Mouse (Mus musculus): Measurements from ENCODE around the gene Ubqln2. TPM values are rescaled to one million over a fixed set of nuclear protein-coding genes. Genes with fewer than 3 reads are reported as not detected.

The Ubqln2 gene
- 62.8 and 65.4 TPM in 2 replicates for polyA plus RNA-seq (2014; fragmentation: Nextera tagmentation; extraction: Ambion mirVana)

DNA sequence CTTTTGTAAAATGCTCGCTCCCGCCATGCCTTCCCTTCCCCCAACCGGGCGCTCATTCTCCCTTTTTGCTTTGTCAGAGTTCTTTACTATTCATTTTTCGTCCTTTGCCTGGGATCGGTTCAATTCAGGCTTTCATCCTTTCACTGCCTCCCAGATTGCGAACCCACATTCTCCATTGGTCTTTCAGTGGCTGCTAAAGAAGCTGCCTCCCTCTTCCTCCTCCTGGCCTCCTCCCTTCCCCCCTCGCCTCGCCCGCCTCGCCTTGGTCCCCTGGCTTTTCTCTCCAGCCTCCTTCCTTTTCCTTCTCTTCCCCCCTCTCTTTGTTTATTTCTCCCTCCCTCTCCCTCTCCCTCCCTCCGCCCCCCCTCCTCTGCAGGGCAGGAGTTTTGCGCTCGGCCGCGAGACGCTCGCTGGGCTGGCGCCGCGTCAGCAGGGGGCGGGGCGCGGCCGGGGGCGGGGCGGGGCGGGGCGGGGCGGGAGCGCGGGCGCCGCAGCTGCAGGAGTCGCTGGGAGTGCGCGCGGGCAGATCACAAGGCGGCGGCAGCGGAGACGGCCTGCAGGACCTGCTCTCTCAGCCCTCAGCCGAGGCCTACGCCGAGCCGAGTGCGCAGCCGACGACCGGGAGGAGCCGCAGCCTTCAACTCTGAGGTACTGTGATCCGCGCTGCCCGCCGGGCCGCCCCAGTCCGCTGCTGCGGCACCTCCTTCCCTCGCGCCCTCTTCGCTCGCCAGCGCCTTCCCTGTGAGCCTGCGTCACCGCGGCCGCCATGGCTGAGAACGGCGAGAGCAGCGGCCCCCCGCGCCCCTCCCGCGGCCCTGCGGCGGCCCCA, at the start of gene Ubqln2:
Ubqln2 (plus strand) TSS at position 540 of the 829 bp plus-strand sequence.
- 14% methylated on average over 35 of the region's 76 CpGs for WGBS
- ATAC-seq (replicated peaks; ENCODE audit: low FRiP score) (peak; percentile 95), DNase-seq (ENCODE audit: low spot score) (peak; percentile 94)
- peak within 1 kb of the TSS; percentile 90 for H3K27ac ChIP-seq (ENCODE audit: low read depth, low read length)
- peak within 1 kb of the TSS; percentile 62 for H3K4me3 ChIP-seq (ENCODE audit: low read depth, low read length)
- no peaks in the 10 kb centered on the region; the same call in 1 of the 2 replicates for H3K4me1 ChIP-seq (replicated peaks; ENCODE audit: control insufficient read depth, insufficient read depth, low read length)
- no peaks in the 10 kb centered on the region for H3K27me3 ChIP-seq (ENCODE audit: control insufficient read depth, insufficient read depth, low read length)
- no peaks in the 10 kb centered on the region for H3K36me3 ChIP-seq (ENCODE audit: control insufficient read depth, insufficient read depth, low read length)
- no peaks in the 10 kb centered on the region for H3K9me3 ChIP-seq (ENCODE audit: control insufficient read depth, low read length)
- H3K4me2 ChIP-seq (ENCODE audit: low read depth, low read length, severe bottlenecking) = peak within 1 kb of the TSS; percentile 67
- H3K9ac ChIP-seq (ENCODE audit: low read length) = peak within 1 kb of the TSS; percentile 82

DNA sequence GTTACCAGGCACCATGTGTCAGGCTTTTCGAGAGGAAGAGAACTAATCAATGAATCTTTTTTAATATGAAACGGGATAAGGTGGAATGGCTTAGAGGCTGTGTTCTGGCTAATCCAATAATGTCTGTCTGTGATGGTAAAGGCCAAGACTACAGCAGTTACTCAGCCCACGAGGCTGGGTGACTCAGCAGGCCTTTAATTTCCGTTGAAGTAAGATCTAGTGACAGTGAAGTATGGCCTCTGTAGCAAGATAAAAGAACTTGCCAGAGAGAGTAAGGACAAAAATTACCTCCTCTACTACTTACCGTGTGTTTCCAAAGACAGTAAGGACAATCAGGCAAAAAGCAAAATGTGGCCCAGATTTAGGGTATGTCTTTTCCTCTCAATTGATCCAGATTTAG, 46.1 kb upstream of the Ubqln2 start:
- no peak overlapping the region for H3K9ac ChIP-seq (ENCODE audit: low read length)
- no peaks in the 10 kb centered on the region for H3K9me3 ChIP-seq (ENCODE audit: control insufficient read depth, low read length)
- DNase-seq (ENCODE audit: low spot score) = no peak
- H3K4me2 ChIP-seq (ENCODE audit: low read depth, low read length, severe bottlenecking) = no peak overlapping the region
- no peaks in the 10 kb centered on the region for H3K36me3 ChIP-seq (ENCODE audit: control insufficient read depth, insufficient read depth, low read length)
- no peaks in the 10 kb centered on the region for H3K4me1 ChIP-seq (replicated peaks; ENCODE audit: control insufficient read depth, insufficient read depth, low read length)
- H3K27me3 ChIP-seq (ENCODE audit: control insufficient read depth, insufficient read depth, low read length) = no peaks in the 10 kb centered on the region
- WGBS = 73% methylated on average over 5 of the region's 5 CpGs
- H3K27ac ChIP-seq (ENCODE audit: low read depth, low read length) = no peak overlapping the region
- H3K4me3 ChIP-seq (ENCODE audit: low read depth, low read length) = no peak overlapping the region
- ATAC-seq (replicated peaks; ENCODE audit: low FRiP score) = no peak

DNA sequence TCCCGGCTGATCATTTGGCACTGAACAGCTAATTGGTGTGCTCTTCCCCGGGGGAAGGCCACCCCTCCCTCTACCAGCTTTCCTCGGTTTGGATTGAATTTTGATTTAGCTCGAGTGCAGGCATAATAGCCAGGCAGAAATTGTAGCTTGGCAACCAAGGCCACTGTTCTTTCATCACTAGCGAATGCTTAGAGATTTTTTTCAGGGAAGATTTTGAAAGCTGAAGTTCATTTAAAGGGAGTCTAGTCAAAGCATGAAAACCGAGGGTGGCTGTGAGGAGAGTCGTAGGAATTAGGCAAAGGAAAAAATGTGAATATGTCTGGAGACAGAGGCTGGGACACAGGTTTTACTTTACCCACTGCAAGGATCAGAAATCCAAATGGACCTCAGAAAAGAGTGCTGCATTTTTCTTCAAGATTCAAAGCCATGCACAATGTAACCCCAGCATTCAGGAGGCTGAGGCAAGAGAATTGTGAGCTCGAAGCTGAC, 21.2 kb upstream of the Ubqln2 start:
- H3K9ac ChIP-seq (ENCODE audit: low read length) = no peak overlapping the region
- H3K27me3 ChIP-seq (ENCODE audit: control insufficient read depth, insufficient read depth, low read length) = no peaks in the 10 kb centered on the region
- no peaks in the 10 kb centered on the region for H3K9me3 ChIP-seq (ENCODE audit: control insufficient read depth, low read length)
- no peaks in the 10 kb centered on the region for H3K4me1 ChIP-seq (replicated peaks; ENCODE audit: control insufficient read depth, insufficient read depth, low read length)
- H3K4me2 ChIP-seq (ENCODE audit: low read depth, low read length, severe bottlenecking) = no peak overlapping the region
- H3K36me3 ChIP-seq (ENCODE audit: control insufficient read depth, insufficient read depth, low read length) = no peaks in the 10 kb centered on the region
- DNase-seq (ENCODE audit: low spot score) (peak; percentile 51), ATAC-seq (replicated peaks; ENCODE audit: low FRiP score) (peak; percentile 89)
- H3K27ac ChIP-seq (ENCODE audit: low read depth, low read length) = peak overlapping the region; percentile 51; the same call in 1 of the 2 replicates
- H3K4me3 ChIP-seq (ENCODE audit: low read depth, low read length) = no peak overlapping the region
- 37% methylated on average over 8 of the region's 8 CpGs for WGBS

DNA sequence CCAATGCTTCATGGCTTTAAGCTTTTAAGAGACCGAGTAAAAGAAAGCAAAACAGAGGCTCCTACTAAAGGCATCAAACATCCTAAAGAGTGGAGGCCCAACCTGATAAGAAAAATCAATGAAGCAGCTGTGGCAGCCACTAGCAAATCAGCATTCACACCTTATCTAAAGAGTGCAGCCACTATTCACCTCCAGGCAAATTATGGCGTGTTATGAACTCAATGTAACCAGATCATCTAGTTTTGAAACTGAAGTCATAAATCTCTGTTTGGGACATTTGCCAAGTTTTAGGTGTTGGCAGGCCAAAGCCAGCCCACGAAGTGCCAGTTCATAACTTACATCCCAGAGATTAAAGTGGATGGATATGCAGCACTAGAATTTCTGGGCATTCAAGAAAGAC, 5.7 kb upstream of the Ubqln2 start:
- no peak for ATAC-seq (replicated peaks; ENCODE audit: low FRiP score)
- no peak overlapping the region for H3K4me2 ChIP-seq (ENCODE audit: low read depth, low read length, severe bottlenecking)
- no peaks in the 10 kb centered on the region for H3K36me3 ChIP-seq (ENCODE audit: control insufficient read depth, insufficient read depth, low read length)
- WGBS = 76% methylated on average over 3 of the region's 3 CpGs
- H3K9me3 ChIP-seq (ENCODE audit: control insufficient read depth, low read length) = no peaks in the 10 kb centered on the region
- H3K9ac ChIP-seq (ENCODE audit: low read length) = no peak overlapping the region
- no peak for DNase-seq (ENCODE audit: low spot score)
- no peak overlapping the region for H3K27ac ChIP-seq (ENCODE audit: low read depth, low read length)
- no peak overlapping the region for H3K4me3 ChIP-seq (ENCODE audit: low read depth, low read length)
- H3K4me1 ChIP-seq (replicated peaks; ENCODE audit: control insufficient read depth, insufficient read depth, low read length) = no peaks in the 10 kb centered on the region
- H3K27me3 ChIP-seq (ENCODE audit: control insufficient read depth, insufficient read depth, low read length) = no peaks in the 10 kb centered on the region

DNA sequence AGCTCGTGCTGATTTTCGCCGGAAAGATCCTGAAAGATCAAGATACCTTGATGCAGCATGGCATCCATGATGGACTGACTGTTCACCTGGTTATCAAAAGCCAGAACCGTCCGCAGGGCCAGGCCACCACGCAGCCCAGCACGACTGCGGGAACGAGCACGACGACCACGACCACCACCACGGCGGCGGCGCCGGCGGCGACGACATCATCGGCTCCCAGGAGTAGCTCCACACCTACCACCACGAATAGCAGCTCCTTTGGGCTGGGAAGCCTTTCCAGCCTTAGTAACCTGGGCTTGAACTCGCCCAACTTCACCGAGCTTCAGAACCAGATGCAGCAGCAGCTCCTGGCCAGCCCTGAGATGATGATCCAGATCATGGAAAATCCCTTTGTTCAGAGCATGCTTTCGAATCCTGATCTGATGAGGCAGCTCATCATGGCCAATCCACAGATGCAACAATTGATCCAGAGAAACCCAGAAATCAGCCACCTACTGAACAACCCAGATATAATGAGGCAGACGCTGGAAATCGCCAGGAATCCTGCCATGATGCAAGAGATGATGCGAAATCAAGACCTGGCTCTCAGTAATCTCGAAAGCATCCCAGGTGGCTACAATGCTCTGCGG, 752 bp downstream of the Ubqln2 start:
- Histone ChIP-seq H3K36me3 (ENCODE audit: control insufficient read depth, insufficient read depth, low read length) (no peaks in the 10 kb centered on the region), H3K4me1 (replicated peaks; ENCODE audit: control insufficient read depth, insufficient read depth, low read length) (no peaks in the 10 kb centered on the region; the same call in 1 of the 2 replicates), H3K4me2 (ENCODE audit: low read depth, low read length, severe bottlenecking) (peak overlapping the region; percentile 67), H3K27ac (ENCODE audit: low read depth, low read length) (peak overlapping the region; percentile 90), H3K4me3 (ENCODE audit: low read depth, low read length) (peak overlapping the region; percentile 62), H3K27me3 (ENCODE audit: control insufficient read depth, insufficient read depth, low read length) (no peaks in the 10 kb centered on the region), H3K9ac (ENCODE audit: low read length) (peak overlapping the region; percentile 82), H3K9me3 (ENCODE audit: control insufficient read depth, low read length) (no peaks in the 10 kb centered on the region)
- no peak for ATAC-seq (replicated peaks; ENCODE audit: low FRiP score)
- DNase-seq (ENCODE audit: low spot score) = peak; percentile 71
- 20% methylated on average over 30 of the region's 30 CpGs for WGBS

DNA sequence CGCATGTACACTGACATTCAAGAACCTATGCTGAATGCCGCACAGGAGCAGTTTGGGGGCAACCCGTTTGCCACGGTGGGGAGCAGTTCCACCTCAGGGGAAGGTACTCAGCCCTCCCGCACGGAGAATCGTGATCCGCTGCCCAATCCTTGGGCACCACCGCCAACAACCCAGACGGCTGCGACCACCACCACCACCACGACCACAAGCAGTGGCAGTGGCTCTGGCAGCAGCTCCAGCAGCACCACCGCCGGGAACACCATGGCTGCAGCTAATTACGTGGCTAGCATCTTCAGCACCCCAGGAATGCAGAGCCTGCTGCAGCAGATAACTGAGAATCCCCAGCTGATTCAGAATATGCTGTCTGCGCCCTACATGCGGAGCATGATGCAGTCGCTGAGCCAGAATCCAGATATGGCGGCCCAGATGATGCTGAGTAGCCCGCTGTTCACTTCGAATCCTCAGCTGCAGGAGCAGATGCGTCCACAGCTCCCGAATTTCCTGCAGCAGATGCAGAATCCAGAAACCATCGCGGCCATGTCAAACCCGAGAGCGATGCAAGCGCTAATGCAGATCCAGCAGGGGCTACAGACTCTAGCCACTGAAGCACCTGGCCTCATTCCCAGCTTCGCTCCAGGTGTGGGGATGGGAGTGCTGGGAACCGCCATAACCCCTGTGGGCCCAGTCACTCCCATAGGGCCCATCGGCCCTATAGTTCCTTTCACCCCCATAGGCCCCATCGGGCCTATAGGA, 1.4 kb downstream of the Ubqln2 start:
- H3K4me2 ChIP-seq (ENCODE audit: low read depth, low read length, severe bottlenecking) = peak overlapping the region; percentile 67
- no peak for ATAC-seq (replicated peaks; ENCODE audit: low FRiP score)

DNA sequence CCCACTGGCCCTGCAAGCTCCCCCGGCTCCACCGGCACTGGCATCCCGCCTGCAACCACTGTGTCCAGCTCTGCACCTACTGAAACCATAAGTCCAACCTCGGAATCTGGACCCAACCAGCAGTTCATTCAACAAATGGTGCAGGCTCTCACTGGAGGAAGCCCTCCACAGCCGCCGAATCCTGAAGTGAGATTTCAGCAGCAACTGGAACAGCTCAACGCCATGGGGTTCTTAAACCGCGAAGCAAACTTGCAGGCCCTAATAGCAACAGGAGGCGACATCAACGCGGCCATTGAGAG, 2.0 kb downstream of the Ubqln2 start:
- ATAC-seq (replicated peaks; ENCODE audit: low FRiP score) = no peak
- no peaks in the 10 kb centered on the region; the same call in 1 of the 2 replicates for H3K4me1 ChIP-seq (replicated peaks; ENCODE audit: control insufficient read depth, insufficient read depth, low read length)
- 18% methylated on average over 12 of the region's 12 CpGs for WGBS

More for the DNA sequence above, 1.4 kb downstream of the Ubqln2 start:
- 26% methylated on average over 32 of the region's 32 CpGs for WGBS
- Histone ChIP-seq H3K4me3 (ENCODE audit: low read depth, low read length) (peak overlapping the region; percentile 62), H3K27me3 (ENCODE audit: control insufficient read depth, insufficient read depth, low read length) (no peaks in the 10 kb centered on the region), H3K9me3 (ENCODE audit: control insufficient read depth, low read length) (no peaks in the 10 kb centered on the region), H3K27ac (ENCODE audit: low read depth, low read length) (peak overlapping the region; percentile 90), H3K4me1 (replicated peaks; ENCODE audit: control insufficient read depth, insufficient read depth, low read length) (no peaks in the 10 kb centered on the region; the same call in 1 of the 2 replicates), H3K36me3 (ENCODE audit: control insufficient read depth, insufficient read depth, low read length) (no peaks in the 10 kb centered on the region), H3K9ac (ENCODE audit: low read length) (peak overlapping the region; percentile 82)
- peak; percentile 57 for DNase-seq (ENCODE audit: low spot score)

DNA sequence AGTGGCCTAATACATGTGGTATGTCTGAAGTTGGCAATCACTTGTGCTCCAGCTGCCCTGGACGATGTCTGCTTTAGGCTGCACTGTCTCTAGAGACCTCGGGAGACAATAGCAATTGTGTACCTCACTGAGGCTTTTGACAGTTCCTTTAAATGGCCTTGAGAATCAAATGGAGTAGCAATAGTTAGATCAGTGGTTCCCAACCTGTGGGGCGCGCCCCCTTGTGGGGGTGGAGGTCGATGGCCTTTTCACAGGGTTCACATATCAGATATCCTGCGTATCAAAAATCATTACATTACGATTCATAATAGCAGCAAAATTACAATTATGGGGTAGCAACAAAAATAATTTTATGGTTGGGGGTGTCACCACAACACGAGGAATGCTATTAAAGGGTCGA, 7.9 kb downstream of the Ubqln2 start:
- ATAC-seq (replicated peaks; ENCODE audit: low FRiP score) (peak; percentile 8; the same call in 1 of the 2 replicates), DNase-seq (ENCODE audit: low spot score) (peak; percentile 65)
- Histone ChIP-seq H3K4me1 (replicated peaks; ENCODE audit: control insufficient read depth, insufficient read depth, low read length) (no peaks in the 10 kb centered on the region; the same call in 1 of the 2 replicates), H3K9me3 (ENCODE audit: control insufficient read depth, low read length) (no peaks in the 10 kb centered on the region), H3K9ac (ENCODE audit: low read length) (no peak overlapping the region), H3K4me2 (ENCODE audit: low read depth, low read length, severe bottlenecking) (no peak overlapping the region), H3K36me3 (ENCODE audit: control insufficient read depth, insufficient read depth, low read length) (no peaks in the 10 kb centered on the region), H3K27me3 (ENCODE audit: control insufficient read depth, insufficient read depth, low read length) (no peaks in the 10 kb centered on the region), H3K27ac (ENCODE audit: low read depth, low read length) (no peak overlapping the region), H3K4me3 (ENCODE audit: low read depth, low read length) (no peak overlapping the region)
- 41% methylated on average over 9 of the region's 9 CpGs for WGBS

More for the DNA sequence above, 2.0 kb downstream of the Ubqln2 start:
- peak overlapping the region; percentile 82 for H3K9ac ChIP-seq (ENCODE audit: low read length)
- H3K27me3 ChIP-seq (ENCODE audit: control insufficient read depth, insufficient read depth, low read length) = no peaks in the 10 kb centered on the region
- H3K36me3 ChIP-seq (ENCODE audit: control insufficient read depth, insufficient read depth, low read length) = no peaks in the 10 kb centered on the region
- peak; percentile 64 for DNase-seq (ENCODE audit: low spot score)
- H3K4me2 ChIP-seq (ENCODE audit: low read depth, low read length, severe bottlenecking) = peak overlapping the region; percentile 67
- no peaks in the 10 kb centered on the region for H3K9me3 ChIP-seq (ENCODE audit: control insufficient read depth, low read length)
- H3K27ac ChIP-seq (ENCODE audit: low read depth, low read length) = 0 out of 2 replicates have a peak overlapping the region, but pooled peaks have one; percentile 37
- peak overlapping the region; percentile 62 for H3K4me3 ChIP-seq (ENCODE audit: low read depth, low read length)
